Mouse (Mus musculus): ENCODE measurements around the gene Nt5dc3. TPM values are rescaled to one million over a fixed set of nuclear protein-coding genes. Genes with fewer than 3 reads are reported as not detected.

Nt5dc3 gene
- polyA plus RNA-seq, 2 experiments = 1.3 to 5.5 TPM

GRCm38 (mm10) chr10:86769797-86770196 lies 9.0 kb upstream of the Nt5dc3 start:
- H3K36me3 ChIP-seq (ENCODE audit: control insufficient read depth, insufficient read depth, low read length) = no peaks in the 10 kb centered on the region
- H3K4me3 ChIP-seq (replicated peaks; ENCODE audit: low read length) = no peak overlapping the region
- WGBS = 58% methylated on average over 4 of the region's 4 CpGs
- TF ChIP-seq POLR2A (IDR thresholded peaks at IDR 0.05; ENCODE audit: borderline replicate concordance, extremely low read depth, insufficient read depth, insufficient read length) = no peak
- no peaks in the 10 kb centered on the region for H3K27me3 ChIP-seq (ENCODE audit: control insufficient read depth, insufficient read depth, low read length)
- ATAC-seq (ENCODE audit: low FRiP score, low read depth) (no peak), DNase-seq (ENCODE audit: low spot score) (no peak)
- no peaks in the 10 kb centered on the region for H3K9me3 ChIP-seq (ENCODE audit: control insufficient read depth, low read length)
- no peaks in the 10 kb centered on the region for H3K4me1 ChIP-seq (ENCODE audit: control insufficient read depth, insufficient read depth, low read length)
- no peak overlapping the region for H3K9ac ChIP-seq (ENCODE audit: low read depth, low read length, severe bottlenecking)
- H3K4me2 ChIP-seq (replicated peaks; ENCODE audit: low read depth, low read length, severe bottlenecking) = no peak overlapping the region
- no peak overlapping the region for H3K27ac ChIP-seq (replicated peaks; ENCODE audit: low read depth, low read length)

- DNase-seq (ENCODE audit: low spot score) (no peak), ATAC-seq (ENCODE audit: low FRiP score, low read depth) (no peak)
- no peaks in the 10 kb centered on the region for H3K9me3 ChIP-seq (ENCODE audit: control insufficient read depth, low read length)
- WGBS = 71% methylated on average over 5 of the region's 5 CpGs
- no peak overlapping the region for H3K4me2 ChIP-seq (replicated peaks; ENCODE audit: low read depth, low read length, severe bottlenecking)
- no peak overlapping the region for H3K9ac ChIP-seq (ENCODE audit: low read depth, low read length, severe bottlenecking)
- no peak for TF ChIP-seq POLR2A (IDR thresholded peaks at IDR 0.05; ENCODE audit: borderline replicate concordance, extremely low read depth, insufficient read depth, insufficient read length)
- H3K4me3 ChIP-seq (replicated peaks; ENCODE audit: low read length) = no peak overlapping the region
- no peak overlapping the region for H3K27ac ChIP-seq (replicated peaks; ENCODE audit: low read depth, low read length)
- H3K36me3 ChIP-seq (ENCODE audit: control insufficient read depth, insufficient read depth, low read length) = no peaks in the 10 kb centered on the region
- no peaks in the 10 kb centered on the region for H3K4me1 ChIP-seq (ENCODE audit: control insufficient read depth, insufficient read depth, low read length)
- H3K27me3 ChIP-seq (ENCODE audit: control insufficient read depth, insufficient read depth, low read length) = no peaks in the 10 kb centered on the region
These were observed 7.1 kb upstream of the Nt5dc3 start for GRCm38 (mm10) chr10:86771701-86772100.

- H3K9ac ChIP-seq (ENCODE audit: low read depth, low read length, severe bottlenecking) = no peak overlapping the region
- no peaks in the 10 kb centered on the region; the same call in 1 of the 2 replicates for H3K4me1 ChIP-seq (ENCODE audit: control insufficient read depth, insufficient read depth, low read length)
- ATAC-seq (ENCODE audit: low FRiP score, low read depth) (no peak), DNase-seq (ENCODE audit: low spot score) (peak; percentile 10)
- H3K4me2 ChIP-seq (replicated peaks; ENCODE audit: low read depth, low read length, severe bottlenecking) = no peak overlapping the region
- TF ChIP-seq POLR2A (IDR thresholded peaks at IDR 0.05; ENCODE audit: borderline replicate concordance, extremely low read depth, insufficient read depth, insufficient read length) = no peak
- WGBS = 52% methylated on average over 6 of the region's 6 CpGs
- no peaks in the 10 kb centered on the region for H3K36me3 ChIP-seq (ENCODE audit: control insufficient read depth, insufficient read depth, low read length)
- H3K27ac ChIP-seq (replicated peaks; ENCODE audit: low read depth, low read length) = no peak overlapping the region
- no peaks in the 10 kb centered on the region for H3K9me3 ChIP-seq (ENCODE audit: control insufficient read depth, low read length)
- H3K27me3 ChIP-seq (ENCODE audit: control insufficient read depth, insufficient read depth, low read length) = no peaks in the 10 kb centered on the region
- H3K4me3 ChIP-seq (replicated peaks; ENCODE audit: low read length) = no peak overlapping the region
These were observed 6.6 kb upstream of the Nt5dc3 start for GRCm38 (mm10) chr10:86772231-86772631.

DNA sequence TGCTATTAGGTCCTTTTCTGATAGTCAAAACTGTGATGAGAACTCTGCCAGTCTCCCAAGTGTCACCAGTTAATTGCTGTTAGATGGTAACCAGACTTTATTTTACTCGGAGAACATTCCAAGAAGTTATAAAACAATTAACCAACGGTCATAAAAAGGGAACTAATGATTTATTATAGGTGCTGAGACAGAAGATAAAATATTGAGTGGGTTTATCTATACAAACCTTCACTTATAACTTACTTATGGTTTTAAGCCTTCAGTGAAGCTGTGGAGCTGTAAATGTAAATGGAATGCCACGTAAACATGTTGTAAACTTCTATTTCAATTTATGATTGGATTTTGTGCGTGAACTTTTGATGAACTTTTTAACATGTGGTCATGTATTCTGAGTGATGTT lies 5.4 kb upstream of the Nt5dc3 start:
- Histone ChIP-seq H3K27ac (replicated peaks; ENCODE audit: low read depth, low read length) (no peak overlapping the region), H3K36me3 (ENCODE audit: control insufficient read depth, insufficient read depth, low read length) (no peaks in the 10 kb centered on the region), H3K4me3 (replicated peaks; ENCODE audit: low read length) (no peak overlapping the region), H3K9me3 (ENCODE audit: control insufficient read depth, low read length) (no peaks in the 10 kb centered on the region), H3K9ac (ENCODE audit: low read depth, low read length, severe bottlenecking) (no peak overlapping the region), H3K27me3 (ENCODE audit: control insufficient read depth, insufficient read depth, low read length) (no peaks in the 10 kb centered on the region), H3K4me1 (ENCODE audit: control insufficient read depth, insufficient read depth, low read length) (peaks cover 6% of the 10 kb centered on the region), H3K4me2 (replicated peaks; ENCODE audit: low read depth, low read length, severe bottlenecking) (no peak overlapping the region)
- WGBS = 14% methylated on average over 4 of the region's 4 CpGs
- DNase-seq (ENCODE audit: low spot score) = no peak
- no peak for ATAC-seq (ENCODE audit: low FRiP score, low read depth)
- no peak for TF ChIP-seq POLR2A (IDR thresholded peaks at IDR 0.05; ENCODE audit: borderline replicate concordance, extremely low read depth, insufficient read depth, insufficient read length)

GRCm38 (mm10) chr10:86776281-86776680 lies 2.5 kb upstream of the Nt5dc3 start:
- Histone ChIP-seq H3K4me2 (replicated peaks; ENCODE audit: low read depth, low read length, severe bottlenecking) (no peak overlapping the region), H3K9ac (ENCODE audit: low read depth, low read length, severe bottlenecking) (no peak overlapping the region), H3K9me3 (ENCODE audit: control insufficient read depth, low read length) (no peaks in the 10 kb centered on the region), H3K27me3 (ENCODE audit: control insufficient read depth, insufficient read depth, low read length) (0 out of 2 replicates have a peak, but pooled peaks cover 4% of the 10 kb centered on the region), H3K4me1 (ENCODE audit: control insufficient read depth, insufficient read depth, low read length) (peaks cover 12% of the 10 kb centered on the region), H3K4me3 (replicated peaks; ENCODE audit: low read length) (no peak overlapping the region), H3K27ac (replicated peaks; ENCODE audit: low read depth, low read length) (no peak overlapping the region), H3K36me3 (ENCODE audit: control insufficient read depth, insufficient read depth, low read length) (no peaks in the 10 kb centered on the region)
- DNase-seq (ENCODE audit: low spot score) = no peak
- no peak for ATAC-seq (ENCODE audit: low FRiP score, low read depth)
- WGBS = 54% methylated on average over 9 of the region's 9 CpGs
- TF ChIP-seq POLR2A (IDR thresholded peaks at IDR 0.05; ENCODE audit: borderline replicate concordance, extremely low read depth, insufficient read depth, insufficient read length) = no peak
